Mouse (Mus musculus) urinary bladder, postnatal 36 days (tissue): ENCODE data around the gene Cd200r1.
"Not testable (repeated sequence)": the region's sequence is repeated elsewhere in the genome, so short reads cannot be mapped to it uniquely, and the experiment has no call there.

Experiments
- DNase-seq, 2 experiments: peaks; one replicate each; pipeline ENCODE4 v3.0.0; 2022; ENCODE audit warnings: low spot score in 2 of 2, mixed read lengths in 1 of 2

Gene Cd200r1

GRCm38 (mm10) chr16:44766320-44766892 lies 870 bp downstream of the Cd200r1 start:
- DNase-seq: no peak

- DNase-seq: no peak
Observed at GRCm38 (mm10) chr16:44767506-44767905, 2.0 kb downstream of the Cd200r1 start.

- no peak for DNase-seq
Observed at GRCm38 (mm10) chr16:44767967-44768366, 2.4 kb downstream of the Cd200r1 start.

GRCm38 (mm10) chr16:44772577-44772976 lies 7.0 kb downstream of the Cd200r1 start:
- DNase-seq: no peak

- DNase-seq: no peak
Observed at GRCm38 (mm10) chr16:44773673-44774072, 8.1 kb downstream of the Cd200r1 start.

DNA sequence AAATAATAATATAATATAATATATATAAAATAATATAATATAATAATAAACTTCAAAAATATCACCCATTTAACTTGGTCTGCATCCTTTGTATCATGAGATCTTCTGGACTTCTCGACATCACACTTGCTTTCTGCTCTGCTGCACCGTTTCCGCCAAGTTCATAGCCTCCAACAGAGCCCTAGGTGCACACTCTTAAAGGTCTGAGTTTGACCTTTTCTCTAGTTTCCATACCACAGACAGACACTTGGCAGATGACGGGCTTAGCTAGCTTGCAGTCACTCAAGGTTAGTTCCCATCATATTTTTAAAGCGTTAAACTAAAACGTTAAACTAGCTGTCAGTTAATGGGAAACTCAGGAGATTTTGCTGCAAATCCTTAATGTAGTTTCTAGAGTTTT lies 8.7 kb downstream of the Cd200r1 start:
- no peak for DNase-seq

DNA sequence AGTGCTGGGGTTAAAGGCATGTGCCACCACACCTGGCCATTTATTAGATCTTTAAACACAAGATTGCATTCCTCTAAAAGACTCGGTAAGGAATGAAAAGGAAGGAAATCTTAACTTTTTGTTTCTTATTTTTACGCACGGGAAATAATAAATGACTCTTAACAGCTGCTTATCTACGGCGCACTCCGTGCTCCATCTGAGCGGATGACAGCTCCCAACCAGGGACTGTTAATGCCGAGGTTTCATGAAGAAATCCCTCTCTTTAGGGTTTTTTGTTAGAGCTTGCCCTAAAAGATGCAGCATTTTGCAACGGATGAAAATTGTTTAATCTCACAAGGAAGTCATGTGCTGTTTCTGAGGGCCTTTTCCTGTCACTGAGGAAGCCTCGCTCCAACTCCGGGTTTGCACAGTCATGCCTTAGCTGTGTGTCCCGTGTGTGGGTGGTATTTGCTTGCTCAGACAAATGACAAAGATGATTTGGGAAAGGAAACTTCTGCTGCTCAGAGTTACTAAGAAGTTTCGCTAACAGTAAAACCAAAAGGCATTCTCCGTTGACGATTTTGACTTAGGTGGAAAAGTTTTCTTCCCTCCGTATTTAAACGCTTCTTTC lies 13.1 kb downstream of the Cd200r1 start:
- peak; percentile 7 to 22 for DNase-seq

DNA sequence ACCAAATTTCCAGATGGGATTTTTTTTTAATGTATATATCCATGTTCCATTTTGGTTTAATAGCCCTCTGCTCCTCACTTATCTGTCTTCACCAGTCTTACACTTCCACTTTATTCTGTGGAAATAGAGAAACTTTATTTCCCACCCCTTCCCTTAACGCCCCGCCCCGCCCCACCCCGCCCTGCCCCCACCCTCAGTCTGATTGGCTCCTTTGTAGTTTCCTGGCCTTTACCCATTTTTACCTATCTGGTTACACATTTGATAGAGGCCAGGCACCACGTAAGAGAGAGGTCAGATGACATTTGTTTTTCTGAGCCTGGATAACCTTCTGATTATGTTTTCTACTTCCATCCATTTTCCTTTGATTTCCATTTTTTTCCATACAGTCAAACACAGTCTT lies 14.0 kb downstream of the Cd200r1 start:
- no peak for DNase-seq

DNA sequence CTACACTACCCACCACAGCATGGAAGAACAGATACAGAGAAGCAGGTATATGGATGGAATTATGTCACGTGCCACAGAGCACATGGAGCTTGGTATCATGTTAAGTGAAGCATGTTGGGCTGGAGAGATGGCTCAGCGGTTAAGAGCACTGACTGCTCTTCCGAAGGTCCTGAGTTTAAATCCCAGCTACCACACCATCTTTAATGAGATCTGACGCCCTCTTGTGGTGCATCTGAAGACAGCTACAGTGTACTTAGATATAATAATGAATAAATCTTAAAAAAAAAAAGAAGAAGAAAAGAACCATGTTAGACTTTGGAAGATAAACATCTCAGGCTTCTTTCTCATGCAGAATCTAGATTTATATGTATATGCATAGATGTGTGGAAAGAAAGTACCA lies 15.2 kb downstream of the Cd200r1 start:
- no peak for DNase-seq

DNA sequence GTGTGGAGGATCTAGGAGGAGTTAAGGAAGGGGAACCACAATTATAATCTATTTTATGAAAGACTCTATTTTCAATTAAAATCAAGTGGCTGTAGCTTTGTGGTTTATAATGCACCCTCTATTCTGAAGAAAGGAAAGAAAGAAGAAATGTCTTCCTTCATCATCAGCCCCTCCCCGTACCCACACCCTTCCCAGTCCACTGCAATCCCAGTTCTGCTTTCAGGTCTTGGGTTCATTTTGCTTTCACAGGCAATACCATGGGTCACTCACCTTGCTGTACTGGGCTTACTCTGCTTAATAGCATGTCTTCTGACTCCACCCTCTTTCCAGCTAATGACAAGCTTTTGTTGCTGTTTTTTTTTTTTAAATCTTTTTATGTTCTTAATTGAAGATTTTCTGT lies 21.4 kb downstream of the Cd200r1 start:
- DNase-seq: no peak

DNA sequence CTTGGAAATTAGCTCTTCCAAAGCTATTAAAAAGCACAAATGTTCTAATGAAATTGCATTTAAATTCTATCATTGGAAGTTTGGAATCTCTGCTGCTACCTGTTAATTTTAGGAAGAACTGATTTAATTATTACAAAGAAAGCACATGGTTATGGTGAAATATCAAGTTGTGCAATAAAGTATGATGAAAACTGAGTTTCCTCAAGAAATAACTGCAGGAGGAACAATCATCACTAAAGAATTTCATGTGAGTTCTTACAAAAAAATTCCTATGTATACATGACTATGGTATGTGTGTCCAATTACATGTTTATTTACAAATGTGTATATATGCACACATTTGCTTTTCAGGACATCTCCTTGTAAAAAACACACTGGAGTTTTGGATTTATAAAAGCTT lies 28.9 kb downstream of the Cd200r1 start:
- no peak for DNase-seq

- DNase-seq: no peak
Observed at GRCm38 (mm10) chr16:44805976-44806375, 40.4 kb downstream of the Cd200r1 start.

DNA sequence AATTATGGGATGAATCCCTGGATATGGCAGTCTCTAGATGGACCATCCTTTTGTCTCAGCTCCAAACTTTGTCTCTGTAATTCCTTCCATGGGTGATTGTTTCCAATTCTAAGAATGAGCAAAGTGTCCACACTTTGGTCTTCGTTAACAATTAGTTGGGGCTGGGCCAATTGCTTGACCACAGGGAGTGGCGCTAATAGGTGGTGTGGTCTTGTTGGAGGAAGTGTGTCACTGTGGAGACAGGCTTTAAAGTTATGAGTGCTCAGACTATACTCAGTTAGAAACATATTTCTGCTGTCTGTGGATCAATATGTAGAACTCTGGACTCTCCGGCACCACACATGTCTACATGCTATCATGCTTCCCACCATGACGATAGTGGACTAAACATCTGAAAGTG lies 44.7 kb downstream of the Cd200r1 start:
- not testable (repeated sequence) for DNase-seq

DNA sequence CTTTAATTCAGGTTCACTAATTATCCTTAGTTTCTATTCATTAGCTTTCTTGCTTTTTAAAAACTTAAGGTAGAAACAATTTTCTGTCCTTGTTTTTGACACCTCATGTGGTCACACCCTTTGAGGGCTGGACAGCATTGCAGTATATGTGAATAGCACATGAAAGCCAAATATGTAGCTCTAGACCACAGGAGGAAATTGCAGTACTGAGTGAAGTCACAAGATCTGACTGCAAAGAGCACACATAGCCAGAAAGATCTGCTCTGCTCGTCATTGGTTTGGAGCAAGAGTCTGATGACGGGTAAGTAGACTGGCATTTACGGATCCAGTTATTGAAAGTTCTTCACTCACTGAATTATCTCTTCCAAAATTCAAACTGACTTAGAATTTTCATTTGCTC lies 46.0 kb downstream of the Cd200r1 start, which contains the start of gene Cd200r4:
Cd200r4 (plus strand) TSS at position 190 of the 400 bp plus-strand sequence.
- DNase-seq: no peak

DNA sequence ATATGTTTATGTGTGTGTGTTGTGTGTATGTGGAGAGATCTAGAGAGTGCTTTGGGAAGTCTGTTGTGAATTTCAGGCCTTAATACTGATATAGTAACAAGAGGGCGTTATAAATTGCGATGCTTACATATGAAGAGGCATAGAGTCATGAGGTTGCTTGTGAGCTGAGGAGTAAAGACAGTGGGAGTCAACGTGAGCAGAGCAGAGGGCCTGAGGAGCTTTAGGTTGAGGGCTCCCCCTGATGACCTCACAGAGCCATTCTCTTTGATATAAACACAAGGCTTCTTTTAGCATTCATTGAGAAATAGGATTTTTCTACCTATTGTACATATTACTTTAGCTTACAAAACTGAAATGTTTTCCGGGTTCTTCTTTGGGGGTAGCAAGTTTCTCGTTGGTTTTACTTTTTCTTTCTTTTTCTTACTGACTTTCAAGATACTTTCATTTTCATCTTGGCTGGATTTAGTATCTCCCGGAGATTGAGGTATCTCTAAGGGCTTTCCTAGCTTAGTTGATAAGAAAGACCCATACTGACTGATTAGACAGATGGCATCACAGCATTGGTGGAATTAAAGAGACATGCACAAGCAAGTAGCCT lies 47.0 kb downstream of the Cd200r1 start:
- DNase-seq: no peak

- DNase-seq: no peak
Observed at GRCm38 (mm10) chr16:44818010-44818409, 52.5 kb downstream of the Cd200r1 start.

GRCm38 (mm10) chr16:44820545-44820944 lies 55.0 kb downstream of the Cd200r1 start:
- DNase-seq: no peak

DNA sequence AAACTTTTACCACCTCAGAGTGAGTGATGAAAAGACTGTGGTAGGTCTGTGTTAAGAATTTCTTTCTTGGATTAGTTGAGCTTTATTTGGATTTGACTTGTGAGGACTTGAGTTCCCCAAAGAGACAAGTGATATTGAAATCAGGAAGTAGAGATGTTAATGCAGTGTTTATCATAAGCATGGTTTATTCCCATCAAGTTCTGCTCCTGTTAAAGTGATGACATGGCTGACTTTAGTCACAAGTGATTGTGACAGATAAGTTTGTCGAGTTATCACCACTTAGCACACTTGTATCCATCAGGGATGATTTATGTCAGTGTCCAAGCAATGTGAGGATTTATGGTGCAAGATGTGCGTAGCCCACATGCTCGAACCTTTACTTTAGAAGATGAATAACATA lies 66.8 kb downstream of the Cd200r1 start:
- no peak for DNase-seq

GRCm38 (mm10) chr16:44833189-44833588 lies 67.7 kb downstream of the Cd200r1 start:
- peak in 1 of 2 experiments; percentile 1 for DNase-seq
